Mouse (Mus musculus): Measurements from ENCODE around the gene Olfr786.

DNA sequence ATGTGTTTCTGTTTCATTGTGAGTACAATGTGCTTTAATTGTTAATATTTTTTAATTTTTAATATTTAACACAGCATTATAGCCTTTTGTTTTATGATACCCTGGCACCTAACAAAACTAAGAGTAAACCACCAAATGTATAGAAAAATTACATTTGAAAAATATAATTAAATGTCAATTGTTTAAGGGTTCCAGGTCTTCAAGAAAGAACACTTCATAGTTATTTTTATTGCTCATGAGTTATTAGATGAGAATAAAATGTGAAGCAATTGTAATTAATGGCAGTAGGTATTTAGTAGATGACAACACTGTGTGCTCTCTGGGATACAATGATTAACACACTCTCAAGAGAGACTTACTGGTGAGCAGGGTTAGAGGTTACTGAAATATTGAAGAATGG is 43.6 kb downstream of the Olfr786 start, which contains the start of gene Olfr788:
- TF ChIP-seq POLR2A (IDR thresholded peaks at IDR 0.05; ENCODE audit: borderline replicate concordance, low read depth, low read length): no peak
- TF ChIP-seq CTCF (IDR thresholded peaks at IDR 0.05; ENCODE audit: low read depth, low read length): no peak

Data from bone marrow macrophage, adult 2 months (primary cell).